Mouse (Mus musculus) right cerebral cortex, postnatal 25 days (tissue): ENCODE data around the gene Faap100.
"Not testable (repeated sequence)": the region's sequence is repeated elsewhere in the genome, so short reads cannot be mapped to it uniquely, and the experiment has no call there.

Source experiments
- DNase-seq: peaks from one replicate; pipeline ENCODE4 v3.0.0; 2022

Faap100 gene

GRCm38 (mm10) chr11:120350711-120351110, 27.9 kb downstream of the Faap100 start:
- DNase-seq = no peak

- peak; percentile 79 for DNase-seq
These were observed 28.4 kb downstream of the Faap100 start for GRCm38 (mm10) chr11:120349986-120350702.

GRCm38 (mm10) chr11:120349371-120349985, 29.1 kb downstream of the Faap100 start:
- DNase-seq = no peak

GRCm38 (mm10) chr11:120348684-120349370, 29.7 kb downstream of the Faap100 start:
- peak; percentile 48 for DNase-seq

- DNase-seq = peak; percentile 86
These were observed 30.5 kb downstream of the Faap100 start, which contains the start of gene Actg1 for GRCm38 (mm10) chr11:120347791-120348683. Gene Actg1 (minus strand): TSS chr11:120348542.

- DNase-seq = no peak
These were observed 31.3 kb downstream of the Faap100 start for GRCm38 (mm10) chr11:120347301-120347700.

- DNase-seq = not testable (repeated sequence)
These were observed 32.1 kb downstream of the Faap100 start for GRCm38 (mm10) chr11:120346383-120347034.

GRCm38 (mm10) chr11:120345067-120345681, 33.4 kb downstream of the Faap100 start:
- no peak for DNase-seq

GRCm38 (mm10) chr11:120344310-120344920, 34.1 kb downstream of the Faap100 start:
- DNase-seq = no peak

- no peak for DNase-seq
These were observed 34.9 kb downstream of the Faap100 start for GRCm38 (mm10) chr11:120343519-120344309.

GRCm38 (mm10) chr11:120342656-120343160, 35.9 kb downstream of the Faap100 start:
- DNase-seq = no peak

GRCm38 (mm10) chr11:120341661-120342060, 36.9 kb downstream of the Faap100 start:
- no peak for DNase-seq

GRCm38 (mm10) chr11:120339978-120340513, 38.5 kb downstream of the Faap100 start:
- DNase-seq = no peak

GRCm38 (mm10) chr11:120338786-120339185, 39.8 kb downstream of the Faap100 start:
- no peak for DNase-seq

GRCm38 (mm10) chr11:120337447-120337846, 41.1 kb downstream of the Faap100 start:
- DNase-seq = no peak

- no peak for DNase-seq
These were observed 43.0 kb downstream of the Faap100 start for GRCm38 (mm10) chr11:120335431-120336021.

GRCm38 (mm10) chr11:120320156-120320555, 58.4 kb downstream of the Faap100 start:
- no peak for DNase-seq

GRCm38 (mm10) chr11:120319310-120319709, 59.3 kb downstream of the Faap100 start:
- DNase-seq = no peak
